Mouse (Mus musculus) spleen, embryonic (tissue): ENCODE results near the gene Lars2.
"Not testable (repeated sequence)": the region's sequence is repeated elsewhere in the genome, so short reads cannot be mapped to it uniquely, and the experiment has no call there.

Experiments
- CTCF ChIA-PET: fragments of 350-600 bp; sonication (Branson Sonifier 250); formaldehyde crosslinking; loops from one replicate; lab custom pipeline; 2022; lab: Charles Lee

The Lars2 gene

DNA sequence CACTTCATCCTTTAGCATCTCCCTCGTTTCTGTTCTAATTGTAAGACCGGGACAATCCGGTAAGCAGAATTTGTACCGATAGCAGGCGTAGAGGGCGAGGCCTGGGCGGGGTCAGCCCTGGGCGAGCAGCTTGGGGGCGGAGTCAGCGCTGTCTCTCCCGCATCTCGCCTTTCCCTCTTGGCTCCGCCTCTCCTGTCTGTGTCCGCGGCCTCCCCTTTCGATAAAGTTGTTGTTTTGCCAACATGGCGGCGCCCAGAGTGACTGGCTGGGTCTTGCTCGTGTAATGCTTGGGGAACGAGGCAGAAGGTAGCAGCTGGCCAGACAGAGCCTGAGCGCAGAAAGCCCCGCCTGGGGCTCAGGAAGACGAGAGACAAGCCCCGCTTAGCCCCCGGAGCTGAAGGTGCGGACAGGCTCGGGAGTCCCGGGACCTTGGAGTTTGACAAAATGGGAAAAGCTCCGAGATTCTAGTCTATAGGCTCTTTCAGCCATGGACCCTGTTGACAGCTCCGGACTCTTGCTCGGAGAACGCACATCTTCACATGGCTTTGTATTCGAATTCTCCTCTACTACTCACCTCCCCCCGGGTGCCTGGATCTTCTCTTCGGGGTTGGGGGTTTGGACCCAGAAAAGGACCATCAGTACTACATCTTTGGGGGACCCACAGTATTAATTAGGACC is at the start of gene Lars2:
Lars2 (plus strand) TSS at position 220 of the 678 bp plus-strand sequence.
- CTCF ChIA-PET: no interaction called here

DNA sequence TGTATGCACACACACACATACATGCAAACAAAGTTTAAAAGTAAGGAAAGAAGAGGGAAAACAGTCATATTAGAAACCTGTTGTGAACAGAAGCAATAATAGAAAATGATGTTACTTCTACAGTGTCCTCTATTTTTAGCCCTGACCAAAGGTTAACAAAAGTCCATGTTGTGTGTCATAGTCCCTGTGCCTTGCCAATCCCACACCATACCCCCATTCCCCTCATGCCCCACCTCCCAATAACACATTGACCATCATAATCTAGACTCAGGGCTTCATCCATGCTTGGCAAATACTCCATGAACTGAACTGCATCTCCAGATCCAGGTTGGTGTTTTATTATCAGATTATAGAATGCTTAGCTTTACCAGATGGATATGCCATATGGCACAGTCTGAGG is 40.6 kb upstream of the Lars2 start:
- CTCF ChIA-PET: no interaction called here

DNA sequence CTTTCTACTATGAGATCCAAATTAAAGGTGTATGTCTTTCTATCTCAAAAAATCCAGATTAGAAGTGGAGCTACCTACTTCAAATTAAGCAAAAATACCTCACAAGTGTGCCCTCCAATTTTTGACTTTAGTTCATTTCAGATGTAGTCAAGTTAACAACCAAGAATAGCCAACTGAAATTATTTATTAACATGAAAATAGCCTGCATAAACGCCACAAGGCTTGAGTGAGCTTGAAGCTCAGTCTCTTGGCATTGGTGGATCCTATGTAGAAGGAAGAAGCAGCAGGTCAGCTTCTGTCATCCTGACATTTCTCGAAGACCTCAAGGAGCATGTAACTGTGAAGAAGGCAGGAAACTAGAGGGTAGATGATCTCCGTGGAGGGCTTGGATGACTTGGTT is 38.4 kb upstream of the Lars2 start:
- CTCF ChIA-PET: no interaction called here

DNA sequence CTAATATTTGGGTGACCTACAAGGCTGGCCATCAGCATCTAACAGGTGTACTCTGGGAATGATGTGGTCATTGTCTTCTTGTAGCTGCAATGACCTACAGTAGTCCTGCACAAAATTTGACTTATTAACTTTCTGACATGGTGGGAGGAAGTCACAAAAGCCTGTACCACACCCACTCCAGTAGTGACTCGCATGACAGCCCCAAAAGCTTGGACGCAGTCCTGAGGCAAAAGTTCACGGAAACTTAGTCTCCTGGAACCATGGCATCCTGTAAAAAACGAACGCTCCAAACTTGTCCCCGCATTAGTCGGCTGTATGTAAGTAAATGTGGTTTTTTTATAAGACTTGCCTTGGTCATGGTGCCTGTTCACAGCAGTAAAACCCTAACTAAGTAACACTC is 36.9 kb upstream of the Lars2 start:
- CTCF ChIA-PET: no interaction called here

DNA sequence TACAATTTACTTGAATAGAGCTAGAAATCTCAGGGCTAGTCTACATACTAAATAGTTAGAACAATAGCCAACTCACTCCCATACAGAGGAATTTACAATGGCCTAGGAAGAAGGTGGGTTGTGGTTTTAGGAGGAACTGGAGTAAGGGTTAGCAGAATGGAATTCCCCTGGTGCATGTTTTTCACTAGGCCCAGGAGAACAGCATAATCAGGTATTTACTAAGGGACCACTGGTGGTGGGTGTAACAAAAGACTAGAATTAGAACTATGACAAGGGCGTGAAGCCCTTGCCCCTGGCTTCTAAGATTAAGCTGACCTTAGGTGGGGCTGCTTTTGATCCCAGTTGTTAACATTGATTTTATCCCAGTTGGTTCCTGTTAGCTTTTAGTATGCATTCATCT is 36.5 kb upstream of the Lars2 start:
- CTCF ChIA-PET: interaction anchor here (0.7 kb wide), 1 partner anchor 30 kb away, joined by 13 read pairs; no protein-coding TSS in a partner anchor

DNA sequence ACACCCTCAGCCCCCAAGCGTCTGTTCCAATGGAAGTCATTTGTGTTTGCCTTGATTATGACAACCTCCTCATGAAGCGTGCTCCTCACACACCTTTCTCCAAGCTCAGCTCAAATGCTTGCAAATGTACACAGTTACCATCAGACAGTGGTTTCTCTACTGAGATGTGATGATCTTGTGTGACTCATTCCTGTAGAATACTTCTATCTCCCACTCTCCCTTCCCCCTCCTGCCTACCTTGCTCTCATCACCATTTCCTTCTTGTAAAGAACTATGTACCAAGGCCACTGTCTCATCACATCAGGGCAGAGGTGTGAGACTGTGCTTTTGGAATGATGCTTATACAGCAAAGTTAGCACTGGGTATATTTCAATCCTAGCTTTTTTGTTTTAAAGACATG is 33.2 kb upstream of the Lars2 start:
- CTCF ChIA-PET: no interaction called here

DNA sequence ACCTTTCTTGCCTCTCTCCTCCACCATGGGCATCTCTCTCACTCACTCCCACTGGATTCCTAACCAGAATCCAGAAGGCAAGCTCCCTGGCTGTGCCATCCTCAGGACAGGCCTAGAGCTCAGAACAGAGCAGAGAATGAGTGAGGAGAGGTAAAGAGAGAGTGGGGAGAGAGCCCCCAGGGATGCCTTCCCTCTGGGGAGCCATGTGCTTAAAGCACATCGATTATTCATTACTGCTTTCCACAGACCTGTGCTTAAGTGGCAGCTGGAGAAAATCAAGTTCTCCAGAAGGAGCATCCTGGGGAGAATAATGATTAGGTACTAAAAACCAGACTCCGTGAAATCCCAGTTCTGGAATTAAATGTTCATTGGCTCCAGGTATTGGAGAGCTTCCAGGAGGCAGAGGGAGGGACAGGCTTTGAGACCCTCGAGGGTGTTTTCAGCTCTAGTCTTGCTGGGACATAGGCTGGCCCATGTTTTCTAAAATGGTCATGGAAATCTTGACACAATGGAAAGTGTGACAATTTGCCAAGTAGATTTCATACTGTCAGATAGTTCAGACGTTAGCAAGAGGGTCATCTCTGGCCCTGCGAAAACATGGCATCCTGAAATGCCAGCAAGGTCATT is 31.6 kb upstream of the Lars2 start:
- CTCF ChIA-PET: interaction anchor here (0.7 kb wide), 1 partner anchor 23 kb away, joined by 3 read pairs; no protein-coding TSS in a partner anchor

DNA sequence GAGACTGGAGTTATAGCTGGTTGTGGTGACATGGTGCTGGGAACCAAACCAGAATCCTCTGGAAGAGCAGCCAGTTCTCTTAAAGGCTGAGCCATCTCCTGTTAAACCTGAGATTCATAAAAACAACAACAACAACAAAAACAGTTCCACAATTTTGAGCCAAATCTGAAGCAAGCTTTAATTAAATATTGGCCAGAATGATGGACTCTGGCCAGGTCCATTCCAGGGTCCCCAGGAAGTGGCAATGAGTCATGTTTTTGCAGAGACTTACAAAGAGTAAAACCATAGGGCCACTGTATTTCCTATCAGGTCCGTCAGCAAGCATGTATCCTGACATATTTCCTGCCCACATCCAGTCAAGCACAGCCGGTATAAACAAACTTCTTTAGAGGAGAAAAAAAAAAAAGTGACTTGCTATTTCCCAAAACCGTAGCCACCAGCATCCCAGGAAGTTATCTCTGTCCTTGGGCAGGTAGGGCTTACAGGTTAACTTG is 27.0 kb upstream of the Lars2 start:
- CTCF ChIA-PET: no interaction called here

DNA sequence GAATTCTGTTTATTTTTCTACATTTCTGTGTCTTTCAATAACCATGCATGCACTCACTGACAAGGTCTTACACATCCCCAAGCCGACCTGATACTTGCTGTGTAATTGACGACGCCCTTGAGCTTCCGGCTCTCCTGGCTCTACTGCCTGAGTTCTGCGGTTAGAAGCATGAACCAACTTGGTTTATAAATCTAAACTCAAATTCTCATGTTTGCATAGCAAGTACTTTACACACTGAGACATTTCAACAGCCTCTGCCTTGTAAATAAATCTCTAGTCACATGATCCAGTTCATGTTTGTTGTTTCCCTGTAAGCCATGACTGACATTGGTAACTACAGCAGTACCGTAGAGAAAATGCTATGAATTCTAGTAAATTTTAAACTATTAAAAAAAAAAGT is 25.5 kb upstream of the Lars2 start:
- CTCF ChIA-PET: no interaction called here

DNA sequence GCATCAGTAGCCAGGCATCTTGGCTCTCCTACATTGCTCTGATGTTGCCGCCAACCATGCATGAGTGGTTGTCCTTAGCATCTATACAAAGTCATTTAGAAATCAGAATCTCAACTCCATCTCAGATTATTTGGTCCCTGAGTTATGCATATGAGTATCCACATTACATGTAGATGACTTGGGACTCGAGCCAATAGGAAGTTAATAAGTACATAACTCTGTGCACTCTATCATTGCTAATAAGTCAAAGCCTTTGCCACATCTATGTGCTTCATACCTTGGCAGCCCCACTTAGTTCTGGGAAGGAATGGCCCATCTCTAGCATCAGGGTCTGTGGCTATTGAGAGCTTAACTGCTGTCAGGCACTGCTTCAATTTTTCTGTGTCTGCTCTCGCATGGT is 23.7 kb upstream of the Lars2 start:
- CTCF ChIA-PET: no interaction called here

DNA sequence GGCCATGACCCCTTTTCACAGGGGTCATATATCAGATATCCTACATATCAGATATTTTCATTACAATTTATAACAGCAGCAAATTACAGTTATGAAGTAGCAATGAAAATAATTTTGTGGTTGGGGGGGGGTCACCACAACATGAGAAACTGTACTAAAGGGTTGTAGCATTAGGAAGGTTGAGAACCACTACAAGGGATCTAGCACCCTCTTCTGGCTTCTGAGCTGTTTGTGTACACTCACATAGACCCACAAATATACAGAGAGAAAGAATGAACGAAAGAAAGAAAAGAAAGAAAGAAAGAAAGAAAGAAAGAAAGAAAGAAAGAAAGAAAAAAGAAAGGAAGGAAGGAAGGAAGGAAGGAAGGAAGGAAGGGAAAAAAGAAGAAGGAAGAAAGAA is 17.4 kb upstream of the Lars2 start:
- CTCF ChIA-PET: not testable (repeated sequence)

DNA sequence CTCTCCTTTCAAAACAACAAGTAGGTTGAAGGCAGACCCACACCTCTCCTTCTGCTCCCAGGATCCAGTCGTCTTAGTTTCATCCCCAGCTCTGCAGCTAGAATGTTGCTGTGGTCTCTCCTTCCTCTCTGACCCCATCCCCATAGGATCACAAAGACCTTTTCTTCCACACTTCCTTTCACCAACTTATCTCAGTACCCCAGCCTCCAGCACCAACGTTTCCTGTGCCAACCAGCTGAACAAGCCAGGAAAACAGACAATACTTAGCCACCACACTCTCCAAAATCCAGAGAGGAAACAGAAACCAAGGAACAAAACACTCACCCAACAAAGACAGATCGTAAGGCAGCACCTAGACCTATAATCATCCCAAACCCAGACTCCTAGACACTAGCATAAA is 6.7 kb upstream of the Lars2 start:
- CTCF ChIA-PET: no interaction called here

DNA sequence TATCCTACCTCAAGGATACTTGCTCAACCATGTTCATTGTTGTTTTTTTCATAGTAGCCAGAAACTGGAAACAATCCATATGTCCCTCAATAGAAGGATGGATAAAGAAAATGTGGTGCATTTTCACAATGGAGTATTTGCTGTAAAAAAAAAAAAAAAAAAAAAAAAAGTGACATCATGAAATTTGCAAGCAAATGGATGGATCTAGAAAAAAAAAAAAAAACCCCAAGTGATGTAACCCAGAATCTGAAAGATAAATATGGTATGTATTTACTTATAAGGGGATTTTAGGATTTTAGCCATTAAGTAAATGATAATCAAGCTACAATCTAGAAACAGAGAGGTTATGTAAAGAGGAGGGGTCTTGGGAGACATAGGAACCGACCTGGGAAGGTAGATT is 1.4 kb upstream of the Lars2 start:
- CTCF ChIA-PET: interaction anchor here (0.7 kb wide), 1 partner anchor 1169 kb away, joined by 3 read pairs; no protein-coding TSS in a partner anchor

DNA sequence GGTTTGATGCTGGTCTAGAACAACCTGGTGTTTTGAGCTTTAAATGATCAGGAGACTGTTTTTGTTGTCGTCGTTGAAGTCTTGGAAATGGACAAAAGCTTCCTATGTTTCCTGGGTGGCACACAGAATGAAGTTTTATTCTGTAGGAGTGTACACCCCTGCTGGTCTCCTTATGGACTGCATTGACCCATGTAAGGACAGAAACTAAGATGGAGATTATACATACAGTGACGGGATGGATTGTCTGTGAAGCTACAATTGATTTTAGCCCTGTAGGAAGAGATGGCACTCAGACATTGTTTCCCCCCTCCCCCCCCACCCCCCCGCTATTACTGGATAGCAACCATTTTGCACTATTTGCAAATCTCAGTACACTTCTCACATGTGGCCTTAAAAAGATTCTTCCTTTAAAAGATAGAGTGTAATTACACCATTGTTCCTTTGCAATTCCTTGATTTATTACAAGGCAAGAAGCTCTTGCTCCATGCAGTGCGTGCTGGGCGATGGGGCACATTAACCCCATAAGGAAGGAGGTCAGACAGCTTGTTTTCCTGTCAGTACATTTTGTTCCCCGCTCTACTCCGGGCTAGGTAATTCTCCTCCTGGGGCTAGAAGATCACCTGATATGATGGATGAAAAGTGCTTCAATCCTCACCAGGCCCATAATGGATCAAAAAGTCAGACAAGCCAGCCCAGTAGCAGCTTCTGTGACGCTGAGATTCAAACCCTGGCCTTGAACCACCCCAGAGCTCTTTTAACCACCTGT is 602 bp upstream of the Lars2 start:
- CTCF ChIA-PET: interaction anchor here (0.7 kb wide), 1 partner anchor 1169 kb away, joined by 3 read pairs; no protein-coding TSS in a partner anchor

DNA sequence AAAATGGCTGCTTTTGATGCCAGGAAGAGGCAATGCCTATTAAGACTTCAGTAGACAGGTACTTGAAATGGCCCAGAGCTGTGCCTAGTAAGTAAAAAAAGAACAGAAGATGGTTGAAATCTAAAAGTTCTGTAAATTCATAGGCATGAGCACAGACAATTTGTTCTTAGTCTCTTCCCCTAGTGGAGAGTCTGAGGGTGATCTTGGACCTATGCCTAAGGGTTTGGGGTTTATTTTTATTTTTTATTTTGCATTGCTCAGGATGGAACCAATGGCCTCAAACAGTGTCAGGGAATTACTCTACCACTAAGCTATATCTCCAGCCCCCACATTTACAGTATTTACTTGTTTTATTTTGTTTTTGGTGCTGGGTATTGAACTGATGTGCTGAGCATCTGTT is 909 bp downstream of the Lars2 start:
- CTCF ChIA-PET: no interaction called here

DNA sequence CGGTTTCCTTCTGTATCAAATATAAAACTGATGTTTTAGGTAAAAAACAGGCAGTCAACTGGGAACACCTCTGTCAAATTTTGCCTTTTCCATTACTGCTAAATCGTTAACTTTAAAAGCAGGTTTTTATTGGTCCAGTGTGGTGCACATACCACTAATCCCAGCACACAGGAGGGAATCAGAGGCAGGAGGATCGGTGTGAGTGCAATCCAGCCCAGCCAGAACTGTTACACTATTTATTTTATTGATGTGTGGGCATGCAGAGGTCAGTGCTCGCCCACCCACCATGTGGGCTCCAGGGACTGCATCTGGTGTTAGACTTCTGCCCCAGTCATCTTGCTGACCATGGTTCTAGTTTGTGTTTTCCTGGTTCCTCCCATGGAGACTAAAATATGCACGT is 15.7 kb downstream of the Lars2 start:
- CTCF ChIA-PET: no interaction called here

DNA sequence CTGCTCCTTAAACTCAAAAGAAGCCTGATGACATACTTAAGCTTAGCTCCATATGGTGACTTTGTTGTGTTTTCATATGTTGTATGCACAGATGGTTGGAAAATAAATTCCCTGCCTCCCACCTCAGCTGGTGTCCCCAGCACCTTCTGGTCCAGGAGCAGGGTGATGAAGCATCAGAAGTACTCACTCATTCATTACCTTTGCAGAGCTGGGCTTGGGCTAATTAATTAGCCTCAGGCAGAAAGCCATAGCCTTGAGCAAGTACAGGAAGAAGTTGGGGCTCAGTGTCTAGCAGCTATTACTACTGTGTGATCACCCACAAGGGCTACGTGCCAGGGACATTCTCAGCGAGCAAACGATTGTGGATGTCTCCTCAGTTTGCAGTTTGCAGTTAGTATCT is 18.0 kb downstream of the Lars2 start:
- CTCF ChIA-PET: no interaction called here

DNA sequence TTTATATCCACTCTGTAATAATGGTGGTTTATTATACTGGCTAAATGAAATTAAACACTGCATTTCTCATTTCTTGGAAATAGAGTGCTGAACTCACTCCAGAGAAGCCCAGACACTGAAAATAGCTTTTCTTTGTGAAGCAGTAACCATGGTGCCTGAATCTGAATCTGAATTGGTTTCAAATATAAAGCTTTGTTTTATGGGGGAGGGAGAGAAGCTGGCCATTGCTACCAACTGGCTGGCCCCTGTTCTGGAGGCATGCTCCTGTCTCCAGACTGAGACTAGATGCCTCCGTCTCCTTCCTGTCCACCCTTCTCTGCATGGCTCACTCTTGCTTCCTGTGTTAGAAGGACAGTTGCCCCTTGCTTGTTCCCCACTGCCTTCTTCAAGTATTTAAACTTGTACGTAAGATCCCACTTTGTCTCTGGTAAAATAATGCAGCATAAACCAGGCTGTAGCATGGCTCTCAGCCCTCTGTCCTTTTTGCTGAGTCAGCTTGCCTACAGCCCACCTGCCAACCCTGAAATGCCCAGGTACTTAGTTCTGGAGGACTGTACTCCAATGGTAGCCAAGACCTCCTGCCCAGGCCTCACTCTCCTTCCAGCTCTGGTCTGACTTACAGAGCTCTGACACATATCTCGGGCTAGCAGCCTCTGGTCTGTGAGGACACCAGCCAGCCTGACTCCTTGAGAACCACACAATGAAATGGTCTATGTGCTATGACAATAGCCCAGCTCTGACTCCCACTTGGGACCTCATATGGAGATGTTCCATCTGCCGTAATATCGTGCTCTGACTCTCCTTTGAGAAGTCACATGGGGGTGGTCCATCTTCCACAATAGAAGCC is 18.8 kb downstream of the Lars2 start:
- CTCF ChIA-PET: no interaction called here

DNA sequence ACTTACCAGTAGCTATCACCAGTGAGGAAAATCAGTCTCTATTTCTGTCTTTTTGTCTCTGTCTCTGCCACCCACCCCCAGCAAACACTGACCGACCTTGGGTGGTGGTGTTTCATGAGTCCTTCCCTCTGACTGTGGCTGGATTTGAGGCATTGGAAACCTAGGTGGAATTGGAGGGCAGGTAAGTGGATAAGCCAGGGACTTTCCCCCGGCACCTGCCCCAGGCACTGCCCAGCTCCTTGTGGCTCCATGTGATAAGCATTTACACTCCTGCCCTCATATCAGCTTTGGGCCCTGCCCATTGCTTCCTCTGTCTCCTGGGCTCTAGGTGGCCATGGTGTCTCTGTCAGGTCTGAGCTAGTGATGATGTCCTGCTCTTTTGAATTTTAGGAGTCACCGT is 19.6 kb downstream of the Lars2 start:
- CTCF ChIA-PET: no interaction called here

DNA sequence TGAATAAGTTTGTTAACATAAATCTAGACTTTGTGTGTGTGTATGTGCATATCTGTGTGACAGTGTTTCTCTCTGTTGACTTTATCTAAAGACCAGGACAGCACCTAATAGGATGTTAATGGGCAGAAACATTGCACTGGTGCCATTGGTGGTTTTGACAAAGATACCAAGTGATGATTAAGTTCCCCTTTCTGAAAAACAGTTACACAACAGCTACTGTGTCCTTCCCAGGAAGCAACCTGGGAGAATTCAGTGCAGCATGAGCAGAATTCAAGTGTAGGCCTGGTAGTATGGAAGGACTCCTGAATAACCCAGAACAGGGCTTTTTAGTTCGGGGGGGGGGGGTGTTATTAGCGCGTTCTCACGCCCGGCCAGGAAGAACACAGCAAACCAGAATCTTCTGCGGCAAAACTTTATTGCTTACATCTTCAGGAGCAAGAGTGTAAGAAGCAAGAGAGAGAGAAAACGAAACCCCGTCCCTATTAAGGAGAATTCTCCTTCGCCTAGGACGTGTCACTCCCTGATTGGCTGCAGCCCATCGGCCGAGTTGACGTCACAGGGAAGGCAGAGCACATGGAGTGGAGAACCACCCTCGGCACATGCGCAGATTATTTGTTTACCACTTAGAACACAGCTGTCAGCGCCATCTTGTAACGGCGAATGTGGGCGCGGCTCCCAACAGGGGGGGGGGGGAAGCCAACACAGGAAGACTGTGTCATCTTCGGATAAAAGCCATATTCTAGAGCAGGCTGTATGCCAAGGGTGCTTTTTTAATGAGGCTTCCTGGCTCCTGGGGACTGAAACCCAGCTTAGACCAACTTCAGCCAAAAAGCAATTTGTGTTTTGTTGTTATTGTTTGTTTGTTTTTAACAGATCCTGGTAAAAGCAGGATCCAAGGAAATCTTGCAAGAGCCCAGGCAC is 21.6 kb downstream of the Lars2 start:
- CTCF ChIA-PET: not testable (repeated sequence)
